Mouse (Mus musculus) G1E (cell line): ENCODE results near the gene Pdia5.

ENCODE experiments used
- CTCF ChIP-seq: IDR thresholded peaks from 2 replicates; pipeline ENCODE4 v1.5.1; 2012; ENCODE audit warnings: low read depth, low read length, inconsistent platforms, mixed read lengths
- GATA1 ChIP-seq: IDR thresholded peaks from 2 replicates; pipeline ENCODE4 v1.6.1; 2012; ENCODE audit warnings: borderline replicate concordance, low read length, inconsistent platforms, mixed read lengths
- TAL1 ChIP-seq: conservative IDR thresholded peaks from 2 replicates; pipeline ENCODE4 v1.6.1; 2012; ENCODE audit warnings: low read depth, low read length, inconsistent platforms, mixed read lengths

DNA sequence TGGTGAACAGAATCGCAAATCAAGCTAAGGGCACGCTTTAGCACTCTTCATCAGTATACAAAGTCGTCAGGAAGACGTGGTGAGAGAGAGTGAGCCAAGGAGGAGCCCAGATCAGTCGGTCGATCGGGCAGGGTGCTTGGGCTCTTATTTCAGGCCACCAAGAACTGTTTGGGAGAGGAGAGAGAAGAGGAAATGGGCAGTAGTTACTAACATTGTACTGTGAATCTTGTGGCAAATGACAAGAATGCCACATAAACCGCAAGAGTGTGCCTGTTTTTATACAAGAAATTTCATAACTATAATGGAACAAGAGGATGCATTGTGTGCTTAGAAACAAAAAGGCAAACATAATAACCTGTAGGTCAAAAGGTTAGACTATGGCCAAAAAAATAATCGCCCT is 110.6 kb downstream of the Pdia5 start:
- TF ChIP-seq CTCF = no peak
- TF ChIP-seq GATA1 = no peak
- no peak for TF ChIP-seq TAL1
